Mouse (Mus musculus) brown adipose tissue, adult 24 weeks (tissue): ENCODE results near the gene Ttc39b. TPM values are rescaled to one million over a fixed set of nuclear protein-coding genes. Genes with fewer than 3 reads are reported as not detected.

Experiments
- H3K27ac ChIP-seq: fragments of 200-500 bp; replicated peaks from 2 replicates; pipeline ENCODE4 v1.5.1; 2012; ENCODE audit warnings: low read depth, mild to moderate bottlenecking, low read length
- H3K4me1 ChIP-seq: fragments of 200-500 bp; 2 replicates; pipeline ENCODE4 v1.6.1; 2012; ENCODE audit warnings: low read length, mixed read lengths; ENCODE audit not compliant: control insufficient read depth, insufficient read depth, insufficient read length
- H3K4me3 ChIP-seq: fragments of 200-500 bp; 2 replicates; pipeline ENCODE4 v1.5.1; 2012; ENCODE audit warnings: low read depth, mild to moderate bottlenecking, low read length, moderate library complexity; ENCODE audit not compliant: insufficient read depth
- polyA plus RNA-seq: library from polyadenylated mRNA; stranded (reverse); fragments of >200 nt; gene quantifications from 2 replicates; pipeline ENCODE4 v1.2.4, GENCODE M21; 2012; ENCODE audit not compliant: missing spikeins, insufficient read depth, insufficient read length

Ttc39b gene
- polyA plus RNA-seq, 1 experiment = 5.5 TPM

- Histone ChIP-seq H3K4me1 (no peaks in the 10 kb centered on the region), H3K4me3 (no peak overlapping the region), H3K27ac (no peak overlapping the region)
These were observed 108.3 kb downstream of the Ttc39b start for GRCm38 (mm10) chr4:83215776-83216175.

DNA sequence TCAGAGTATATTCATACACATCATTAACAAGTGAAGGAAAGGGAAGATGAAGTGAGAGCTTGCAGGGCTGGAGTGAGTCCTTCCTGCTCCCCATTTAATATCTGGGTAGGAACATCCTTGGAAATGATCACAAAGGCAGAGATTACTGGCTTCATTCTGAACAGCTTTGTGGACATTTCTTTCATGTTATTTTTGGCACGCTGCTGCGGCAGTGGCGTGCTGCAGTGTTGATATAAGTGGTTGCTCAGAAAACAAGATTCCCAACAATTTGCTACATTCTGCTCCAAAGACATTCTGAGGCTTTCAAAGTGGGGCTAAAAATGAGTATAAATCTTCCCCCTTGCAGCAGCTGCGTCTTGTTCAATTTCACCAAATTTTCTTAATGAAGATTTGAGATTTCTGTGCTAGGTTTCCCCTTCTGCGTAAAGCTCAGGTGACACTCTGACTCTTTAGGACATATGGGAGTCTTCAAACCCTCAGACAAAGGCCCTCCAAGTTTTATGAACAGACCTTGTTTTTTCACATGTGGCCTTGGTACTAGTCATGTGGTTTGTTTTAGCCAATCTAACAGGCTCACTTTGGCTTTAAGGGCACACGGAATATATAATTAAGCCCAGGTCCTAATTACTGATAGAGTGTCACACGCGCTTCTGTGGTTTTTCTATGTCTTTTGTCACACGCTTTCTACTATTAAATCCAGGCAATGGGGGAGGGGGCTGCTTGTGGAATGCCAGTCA lies 109.1 kb downstream of the Ttc39b start:
- H3K4me3 ChIP-seq = no peak overlapping the region
- H3K4me1 ChIP-seq = no peaks in the 10 kb centered on the region
- no peak overlapping the region for H3K27ac ChIP-seq

GRCm38 (mm10) chr4:83213752-83214151 lies 110.3 kb downstream of the Ttc39b start:
- Histone ChIP-seq H3K4me3 (no peak overlapping the region), H3K27ac (no peak overlapping the region), H3K4me1 (no peaks in the 10 kb centered on the region)

DNA sequence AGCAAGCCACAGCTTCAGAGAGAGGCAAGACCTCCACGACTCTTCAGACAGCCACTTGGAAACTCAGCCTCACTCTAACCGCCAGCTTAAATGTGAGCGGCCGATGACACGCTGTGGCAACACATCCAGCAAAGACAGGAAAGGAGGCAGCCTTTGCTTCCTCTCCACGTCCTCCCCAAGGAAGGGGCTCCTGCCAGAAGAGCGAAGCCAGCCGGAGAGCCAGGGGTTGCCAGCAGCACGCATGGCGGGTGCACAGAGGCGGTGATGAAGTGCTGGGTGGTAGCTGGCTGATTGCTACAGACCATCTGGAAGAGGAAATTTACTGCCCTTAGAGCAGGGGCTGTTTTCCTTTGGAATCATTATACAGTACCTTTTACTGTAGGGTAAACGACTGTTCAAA lies 112.3 kb downstream of the Ttc39b start:
- H3K4me1 ChIP-seq = no peaks in the 10 kb centered on the region
- H3K27ac ChIP-seq = no peak overlapping the region
- no peak overlapping the region for H3K4me3 ChIP-seq

- Histone ChIP-seq H3K4me3 (no peak overlapping the region), H3K4me1 (no peaks in the 10 kb centered on the region), H3K27ac (no peak overlapping the region)
These were observed 113.6 kb downstream of the Ttc39b start for GRCm38 (mm10) chr4:83210437-83210836.

DNA sequence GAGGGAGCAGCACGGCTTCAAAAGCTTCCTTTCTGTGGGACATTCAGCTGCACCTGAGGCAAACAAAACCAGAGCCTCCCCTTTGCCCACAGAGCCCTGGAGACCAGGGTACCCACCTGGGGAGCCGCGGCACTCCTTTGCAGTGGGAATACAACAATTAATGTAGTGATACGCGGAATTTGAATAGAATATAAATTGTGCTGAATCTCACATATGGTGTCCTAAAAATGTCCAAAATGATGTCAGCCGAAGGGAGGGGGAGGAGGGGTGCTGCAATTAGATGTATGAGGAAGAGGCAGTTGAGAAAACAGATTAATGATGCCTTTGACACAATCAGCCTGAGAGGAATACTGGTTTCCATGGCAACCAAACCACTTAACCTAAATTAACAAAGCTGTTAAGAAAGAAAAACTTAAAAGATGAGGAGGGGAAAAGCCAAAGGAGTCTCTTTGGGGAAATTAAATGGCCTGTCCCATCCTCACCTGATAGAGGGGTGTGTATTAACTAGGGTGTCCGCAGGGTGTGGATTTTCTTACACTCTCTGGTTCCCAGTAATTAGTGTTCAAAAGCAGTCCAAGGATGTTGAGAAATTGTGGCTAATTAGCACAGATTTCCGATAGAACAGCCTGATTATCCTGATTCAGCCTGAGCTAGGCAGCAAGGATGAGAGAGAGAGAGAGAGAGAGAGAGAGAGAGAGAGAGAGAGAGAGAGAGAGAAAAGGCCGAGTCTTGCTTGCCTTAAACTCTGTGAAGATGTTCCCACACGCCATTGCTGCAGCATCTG lies 117.1 kb downstream of the Ttc39b start:
- Histone ChIP-seq H3K4me3 (no peak overlapping the region), H3K4me1 (no peaks in the 10 kb centered on the region)

DNA sequence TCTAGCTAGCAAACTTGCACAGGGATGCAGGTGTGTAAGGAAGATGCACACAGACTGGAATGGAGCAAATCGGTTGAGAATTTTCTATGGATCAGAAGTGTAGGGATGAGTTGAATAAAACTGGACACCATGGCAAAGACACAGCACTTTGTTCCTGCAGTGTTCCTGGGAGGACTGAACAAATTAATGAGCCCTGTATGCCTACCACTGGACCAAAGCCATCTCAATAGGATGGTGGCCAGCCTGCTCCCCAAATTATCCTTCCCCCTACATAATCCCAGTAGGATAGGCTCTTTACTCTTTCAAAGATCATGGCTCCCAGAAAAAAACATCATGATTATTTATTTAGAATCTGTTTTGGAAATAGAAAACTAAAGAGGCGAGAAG lies 117.6 kb downstream of the Ttc39b start:
- Histone ChIP-seq H3K4me3 (no peak overlapping the region), H3K27ac (no peak overlapping the region), H3K4me1 (no peaks in the 10 kb centered on the region)

More for the DNA sequence above, 117.1 kb downstream of the Ttc39b start:
- no peak overlapping the region for H3K27ac ChIP-seq

DNA sequence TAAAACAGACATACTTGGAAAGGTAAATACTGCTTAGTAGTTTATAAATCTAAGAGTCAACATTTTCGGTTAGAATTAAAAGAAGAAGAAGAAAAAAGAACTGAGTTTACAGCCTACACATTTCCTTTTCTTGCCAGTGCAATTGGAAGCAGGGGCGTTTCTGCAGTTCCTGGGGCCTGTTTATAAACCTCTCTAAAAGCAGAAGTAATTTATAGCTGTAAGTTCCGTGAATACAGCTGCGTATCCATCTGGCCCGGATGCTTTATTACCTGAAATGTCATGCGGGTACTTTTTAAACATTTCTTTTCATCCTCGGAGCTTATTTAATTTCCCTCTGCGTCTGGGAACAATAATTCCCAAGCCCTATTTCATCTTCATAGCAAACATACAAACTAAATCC lies 124.7 kb downstream of the Ttc39b start:
- no peaks in the 10 kb centered on the region for H3K4me1 ChIP-seq

GRCm38 (mm10) chr4:83198123-83198522 lies 125.9 kb downstream of the Ttc39b start:
- H3K4me3 ChIP-seq = no peak overlapping the region
- H3K27ac ChIP-seq = no peak overlapping the region
- no peaks in the 10 kb centered on the region for H3K4me1 ChIP-seq

More for the DNA sequence above, 124.7 kb downstream of the Ttc39b start:
- no peak overlapping the region for H3K4me3 ChIP-seq
- no peak overlapping the region for H3K27ac ChIP-seq

- H3K27ac ChIP-seq = no peak overlapping the region
- H3K4me1 ChIP-seq = no peaks in the 10 kb centered on the region
- H3K4me3 ChIP-seq = no peak overlapping the region
These were observed 134.3 kb downstream of the Ttc39b start for GRCm38 (mm10) chr4:83189736-83190135.

GRCm38 (mm10) chr4:83187324-83187723 lies 136.7 kb downstream of the Ttc39b start:
- Histone ChIP-seq H3K4me3 (no peak overlapping the region), H3K4me1 (no peaks in the 10 kb centered on the region), H3K27ac (no peak overlapping the region)

DNA sequence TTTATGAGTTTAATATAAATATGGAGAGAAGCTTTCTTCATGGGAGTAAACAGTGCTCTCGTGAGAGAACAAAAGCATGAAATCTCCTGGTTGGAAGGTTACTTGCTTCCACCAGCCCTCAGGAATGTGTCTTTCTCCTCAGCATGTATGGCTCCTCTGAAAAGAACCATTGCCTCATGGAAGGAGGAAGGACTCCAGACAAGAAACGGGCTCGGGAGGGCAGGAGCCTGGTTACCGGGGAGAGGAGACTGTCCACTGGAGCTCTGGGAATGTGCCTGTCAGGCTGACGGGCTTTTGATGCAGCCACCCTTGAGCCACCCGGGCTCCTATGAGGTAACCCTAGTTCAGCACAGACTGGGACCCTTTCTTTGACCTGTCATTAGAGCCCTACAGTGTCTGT lies 137.6 kb downstream of the Ttc39b start:
- no peaks in the 10 kb centered on the region for H3K4me1 ChIP-seq
- H3K27ac ChIP-seq = no peak overlapping the region

DNA sequence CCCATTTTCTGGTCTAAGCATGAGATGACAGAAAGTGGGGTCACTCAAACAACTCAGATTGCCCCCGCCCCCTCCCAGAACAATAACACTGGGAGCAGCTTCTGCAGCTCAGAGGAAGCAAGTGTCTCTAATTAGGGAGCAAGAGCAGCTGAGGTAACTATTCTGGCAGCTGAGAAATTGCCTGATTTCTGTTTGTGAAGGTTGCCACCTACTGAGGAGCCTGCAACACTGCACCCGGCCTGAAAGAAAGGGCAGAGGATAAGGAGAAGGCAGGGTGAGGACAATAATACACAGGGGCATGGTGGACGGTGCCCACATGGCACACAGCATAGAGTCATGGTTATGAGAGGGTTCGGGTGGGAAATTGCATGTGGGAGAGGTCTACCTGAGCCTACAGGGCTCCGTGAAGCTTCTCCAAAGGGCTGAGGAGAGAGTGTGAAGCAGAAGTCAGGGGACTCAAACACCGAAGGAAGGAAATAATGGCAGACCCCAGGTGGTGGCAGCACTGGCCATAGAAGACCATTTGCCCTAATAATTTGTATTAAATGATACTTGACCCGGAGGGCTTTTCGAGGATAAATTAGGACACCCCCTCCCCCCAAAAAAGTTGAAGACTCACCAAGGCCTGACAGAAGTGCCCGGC lies 140.6 kb downstream of the Ttc39b start:
- Histone ChIP-seq H3K27ac (no peak overlapping the region), H3K4me3 (no peak overlapping the region), H3K4me1 (no peaks in the 10 kb centered on the region)

More for the DNA sequence above, 137.6 kb downstream of the Ttc39b start:
- no peak overlapping the region for H3K4me3 ChIP-seq

DNA sequence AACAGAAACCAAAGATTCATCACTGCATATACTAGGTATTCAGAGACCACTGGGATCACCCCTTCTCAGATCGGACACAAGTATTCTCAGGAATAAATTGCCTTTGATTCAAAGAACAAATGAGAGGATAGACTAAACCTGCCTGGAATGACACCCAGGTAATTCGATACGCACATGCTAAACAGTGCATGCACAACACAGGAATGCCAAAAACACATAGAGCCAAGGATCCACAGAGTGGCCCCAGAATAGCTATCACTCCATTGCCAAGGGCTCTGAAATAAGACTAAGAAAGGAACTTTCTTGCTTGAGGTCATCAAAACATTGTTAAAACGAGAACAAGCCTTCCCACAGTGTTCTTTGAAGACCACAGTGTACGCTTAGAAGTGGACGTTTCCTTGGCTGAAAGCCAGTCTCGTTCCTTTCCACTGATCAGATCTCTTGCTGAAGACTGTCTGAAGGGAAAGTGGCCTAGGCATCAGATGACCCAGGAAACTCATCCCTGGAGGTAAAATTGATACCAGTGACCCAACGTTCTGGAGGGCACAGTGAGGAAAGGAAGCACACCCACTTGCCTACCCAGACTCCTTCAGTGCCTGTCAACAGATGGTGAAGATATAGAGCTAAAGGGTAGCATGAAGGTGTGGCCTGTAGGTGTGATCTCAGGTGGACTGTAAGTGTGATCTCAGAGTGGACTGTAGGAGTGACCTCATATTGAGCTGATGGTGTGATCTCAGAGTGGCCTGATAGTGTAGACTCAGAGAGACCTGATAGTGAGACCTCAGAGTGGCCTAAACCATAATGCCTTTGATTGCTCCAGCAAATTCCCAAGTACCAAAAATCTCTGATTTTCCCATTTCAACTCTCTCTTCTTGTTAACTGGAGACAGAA lies 141.6 kb downstream of the Ttc39b start:
- Histone ChIP-seq H3K27ac (no peak overlapping the region), H3K4me1 (no peaks in the 10 kb centered on the region), H3K4me3 (no peak overlapping the region)

GRCm38 (mm10) chr4:83177471-83177870 lies 146.6 kb downstream of the Ttc39b start:
- no peaks in the 10 kb centered on the region for H3K4me1 ChIP-seq
- H3K27ac ChIP-seq = no peak overlapping the region
- H3K4me3 ChIP-seq = no peak overlapping the region
